Comparison of ENCODE assay signal across 12 mouse cellular contexts in genomic region chr6:28279886-28280285, GRCm38 (mm10).
A peak's percentile ranks its signal among the peaks of the same experiment; 100 is the strongest.
DNase-seq lines count a peak whose midpoint lies in the region; ATAC-seq and TF ChIP-seq lines count a peak whose summit lies in the region.
"Had no signal": no experiment of that assay in that cellular context is flagged by ENCODE, and none has a peak within 500 bp of the region (broad histone marks: within the 10 kb centered on the region; RNA-seq: fewer than 3 reads in every experiment).

No protein-coding gene starts in this region.

- H3K4me2 ChIP-seq in midbrain, embryonic 16.5 days (ENCODE audit: low read length) = no peak overlapping the region
- H3K4me2 ChIP-seq: intestine, embryonic 15.5 days had no signal

- H3K36me3 ChIP-seq in midbrain, embryonic 16.5 days (ENCODE audit: control insufficient read depth, insufficient read depth, low read length) = no peaks in the 10 kb centered on the region
- H3K36me3 ChIP-seq in thymus, adult 2 months (ENCODE audit: control insufficient read depth, insufficient read depth, low read length) = no peaks in the 10 kb centered on the region
- H3K36me3 ChIP-seq: intestine, embryonic 15.5 days had no signal

- no peaks in the 10 kb centered on the region for H3K4me1 ChIP-seq in midbrain, embryonic 16.5 days (ENCODE audit: control insufficient read depth, insufficient read depth, low read length)
- no peaks in the 10 kb centered on the region for H3K4me1 ChIP-seq in thymus, adult 2 months (replicated peaks; ENCODE audit: control insufficient read depth, insufficient read depth, low read length)
- H3K4me1 ChIP-seq: intestine, embryonic 15.5 days had no signal

- ATAC-seq in midbrain, embryonic 16.5 days = no peak
- ATAC-seq: intestine, embryonic 15.5 days had no signal

- H3K9me3 ChIP-seq in midbrain, embryonic 16.5 days (replicated peaks; ENCODE audit: control insufficient read depth, low read length, poor library complexity, severe bottlenecking) = peaks cover 5% of the 10 kb centered on the region; the same call in 1 of the 2 replicates
- H3K9me3 ChIP-seq: intestine, embryonic 15.5 days had no signal

- intact Hi-C loops in heart, postnatal 36 days (cut with DNase I) = no loop called here

- no peaks in the 10 kb centered on the region for H3K27me3 ChIP-seq in midbrain, embryonic 16.5 days (ENCODE audit: control insufficient read depth, insufficient read depth, low read depth, low read length)
- no peaks in the 10 kb centered on the region for H3K27me3 ChIP-seq in thymus, adult 2 months (ENCODE audit: control insufficient read depth, insufficient read depth, low read length)
- H3K27me3 ChIP-seq: intestine, embryonic 15.5 days had no signal

- no peak overlapping the region for H3K27ac ChIP-seq in midbrain, embryonic 16.5 days (ENCODE audit: low read length)
- H3K27ac ChIP-seq in thymus, adult 2 months (ENCODE audit: control insufficient read depth, insufficient read depth, low read length) = no peak overlapping the region
- H3K27ac ChIP-seq: intestine, embryonic 15.5 days had no signal

- no peak overlapping the region for H3K4me3 ChIP-seq in midbrain, embryonic 16.5 days (ENCODE audit: low read depth, low read length)
- no peak overlapping the region for H3K4me3 ChIP-seq in thymus, adult 2 months (ENCODE audit: control insufficient read depth, insufficient read depth, low read length)
- H3K4me3 ChIP-seq: intestine, embryonic 15.5 days had no signal

- 77% methylated on average over 2 of the region's 2 CpGs for WGBS in midbrain, embryonic 16.5 days
- WGBS in thymus, adult 2 months = 86% methylated on average over 2 of the region's 2 CpGs

- TF ChIP-seq CTCF in thymus, adult 2 months (IDR thresholded peaks at IDR 0.05; ENCODE audit: borderline replicate concordance, control insufficient read depth, extremely low read depth, insufficient read depth, low read length, poor library complexity) = no peak

- H3K9ac ChIP-seq in midbrain, embryonic 16.5 days (ENCODE audit: low read depth, low read length) = no peak overlapping the region
- H3K9ac ChIP-seq: intestine, embryonic 15.5 days had no signal

- TF ChIP-seq POLR2A in thymus, adult 2 months (IDR thresholded peaks at IDR 0.05; ENCODE audit: control insufficient read depth, extremely low read depth, insufficient read depth, low read length, poor library complexity) = no peak

- DNase-seq in heart, adult 11 months = peak; percentile 58
- no peak for DNase-seq in heart, postnatal 36 days
- DNase-seq in frontal cortex, postnatal 25 days (ENCODE audit: low spot score in 2 of 2) = peak; percentile 13 to 18
- DNase-seq in left cerebral cortex, adult 11 months (ENCODE audit: low spot score) = peak; percentile 35
- peak; percentile 72 for DNase-seq in right cerebral cortex, postnatal 25 days
- no peak for DNase-seq in ovary, adult 18-20 months (ENCODE audit: low spot score)
- no peak for DNase-seq in thymus, adult 2 months
- DNase-seq: heart, postnatal 10 days; lung, postnatal 4 days; spleen, adult 18-20 months had no signal

Comparison
In these comparisons a context has a peak if more than half of its experiments do, and no peak if none do; other contexts are left out.
1. DNase-seq: peak in heart, adult 11 months (single experiment), frontal cortex, postnatal 25 days (2 of 2), left cerebral cortex, adult 11 months (single experiment) and right cerebral cortex, postnatal 25 days (single experiment); none in heart, postnatal 36 days (0 of 2), ovary, adult 18-20 months (single experiment) and thymus, adult 2 months (single experiment).